Mouse (Mus musculus) heart, postnatal 14 days (tissue): ENCODE measurements around the gene Ppp2r5b. TPM values are rescaled to one million over a fixed set of nuclear protein-coding genes. Genes with fewer than 3 reads are reported as not detected.

ENCODE experiments used
- DNase-seq, 2 experiments: peaks; one replicate each; pipeline ENCODE4 v3.0.0; 2021 to 2022
- intact Hi-C: fragments of 180-260 bp; cut with DNase I; formaldehyde crosslinking; loops from one replicate; pipeline ENCODE4 v1.15.1; 2025
- long read RNA-seq, 2 experiments: library from polyadenylated mRNA; stranded (forward); transcript quantifications; one replicate each; pipeline ENCODE4 v2.0.0; 2021
- total RNA-seq, 2 experiments: library from RNA; stranded (reverse); gene quantifications; 2 replicates each; pipeline ENCODE4 v1.2.3; 2021

Ppp2r5b gene
- total RNA-seq = 10 to 100 TPM; 31.4 to 35.1 TPM
- long read RNA-seq, experiment 1, transcript Ppp2r5b-201 (14 exons, 2,742 nt) = major isoform, 42 of 56 reads
- long read RNA-seq, experiment 1, partial matches to known transcripts = 4 of 56 reads
- long read RNA-seq, experiment 1, other reads (novel, unspliced or antisense) = 10 of 56 reads
- long read RNA-seq, experiment 2, transcript Ppp2r5b-201 (14 exons, 2,742 nt) = major isoform, 50 of 57 reads
- long read RNA-seq, experiment 2, partial matches to known transcripts = 1 of 57 reads
- long read RNA-seq, experiment 2, other reads (novel, unspliced or antisense) = 6 of 57 reads

- peak; percentile 95 to 96 for DNase-seq
- intact Hi-C loops = loop anchor here (5.0 kb wide), 1 partner anchor 93 kb away; the partner anchor contains the start of genes Arl2 and Batf2
Observed at GRCm38 (mm10) chr19:6235084-6236052, at the start of gene Ppp2r5b. Gene Ppp2r5b, minus strand, starts transcription at chr19:6235872.

- no peak for DNase-seq
- intact Hi-C loops = no loop called here
Observed at GRCm38 (mm10) chr19:6285226-6285625, 49.6 kb upstream of the Ppp2r5b start.

GRCm38 (mm10) chr19:6284502-6284901, 48.8 kb upstream of the Ppp2r5b start:
- DNase-seq = peak in 1 of 2 experiments; percentile 38

GRCm38 (mm10) chr19:6283001-6283400, 47.3 kb upstream of the Ppp2r5b start:
- intact Hi-C loops = no loop called here
- no peak for DNase-seq

More at GRCm38 (mm10) chr19:6284502-6284901, 48.8 kb upstream of the Ppp2r5b start:
- intact Hi-C loops = no loop called here

- intact Hi-C loops = no loop called here
- DNase-seq = no peak
Observed at GRCm38 (mm10) chr19:6281122-6282020, 45.7 kb upstream of the Ppp2r5b start.

GRCm38 (mm10) chr19:6280554-6280953, 44.9 kb upstream of the Ppp2r5b start:
- no peak for DNase-seq
- intact Hi-C loops = no loop called here

- intact Hi-C loops = no loop called here
- DNase-seq = no peak
Observed at GRCm38 (mm10) chr19:6279481-6280144, 43.9 kb upstream of the Ppp2r5b start.

- intact Hi-C loops = no loop called here
- no peak for DNase-seq
Observed at GRCm38 (mm10) chr19:6278439-6279073, 42.9 kb upstream of the Ppp2r5b start.

GRCm38 (mm10) chr19:6277661-6278438, 42.2 kb upstream of the Ppp2r5b start:
- intact Hi-C loops = loop anchor here (2.0 kb wide), 1 partner anchor 15 kb away; no protein-coding TSS in a partner anchor
- DNase-seq = peak; percentile 80 to 81

- DNase-seq = peak; percentile 99
- intact Hi-C loops = loop anchor here (2.0 kb wide), 1 partner anchor 16 kb away; no protein-coding TSS in a partner anchor
Observed at GRCm38 (mm10) chr19:6276426-6277421, 41.1 kb upstream of the Ppp2r5b start, which contains the start of gene Ehd1. Gene Ehd1, plus strand, starts transcription at chr19:6276725.

GRCm38 (mm10) chr19:6275740-6276389, 40.2 kb upstream of the Ppp2r5b start:
- intact Hi-C loops = loop anchor here (2.0 kb wide), 1 partner anchor 17 kb away; no protein-coding TSS in a partner anchor
- no peak for DNase-seq

GRCm38 (mm10) chr19:6273998-6274608, 38.4 kb upstream of the Ppp2r5b start:
- DNase-seq = no peak
- intact Hi-C loops = no loop called here

GRCm38 (mm10) chr19:6273592-6273991, 37.9 kb upstream of the Ppp2r5b start:
- DNase-seq = no peak
- intact Hi-C loops = no loop called here

- intact Hi-C loops = no loop called here
- DNase-seq = peak in 1 of 2 experiments; percentile 52
Observed at GRCm38 (mm10) chr19:6272738-6273137, 37.1 kb upstream of the Ppp2r5b start.

- DNase-seq = no peak
- intact Hi-C loops = no loop called here
Observed at GRCm38 (mm10) chr19:6272053-6272452, 36.4 kb upstream of the Ppp2r5b start.

GRCm38 (mm10) chr19:6271206-6271605, 35.5 kb upstream of the Ppp2r5b start:
- intact Hi-C loops = no loop called here
- DNase-seq = no peak
